Mouse (Mus musculus): ENCODE measurements around the gene Gpbar1. TPM values are rescaled to one million over a fixed set of nuclear protein-coding genes. Genes with fewer than 3 reads are reported as not detected.

Gpbar1 gene
- total RNA-seq, 1 experiment from 2014 or later: not detected

- DNase-seq: peak; percentile 94
Measured at GRCm38 (mm10) chr1:74295456-74296171, 17.3 kb downstream of the Gpbar1 start.

- no peak for DNase-seq
Measured at GRCm38 (mm10) chr1:74296477-74296876, 18.1 kb downstream of the Gpbar1 start.

- DNase-seq: peak; percentile 83
Measured at GRCm38 (mm10) chr1:74297269-74297668, 18.9 kb downstream of the Gpbar1 start.

GRCm38 (mm10) chr1:74298157-74298750 is 19.9 kb downstream of the Gpbar1 start:
- no peak for DNase-seq

DNA sequence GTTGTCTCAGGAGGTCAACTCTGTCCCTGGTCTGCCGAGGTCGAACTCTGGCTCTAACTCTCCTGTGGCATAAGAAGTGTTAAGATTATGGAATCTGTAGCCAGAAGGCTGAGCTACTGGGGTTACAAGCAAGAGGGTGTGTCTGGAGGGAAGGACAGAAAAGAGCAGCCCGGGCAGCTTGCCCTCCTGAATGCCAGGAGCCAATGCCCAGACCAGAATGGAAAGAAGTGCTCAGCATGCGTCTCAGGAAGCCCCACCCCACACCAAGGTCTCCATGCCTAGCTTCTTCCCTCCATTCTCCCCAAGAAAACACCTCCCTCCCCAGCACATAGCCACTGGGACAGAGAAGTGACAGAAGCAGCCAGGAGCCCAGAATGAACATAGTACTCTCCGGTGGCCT is 20.6 kb downstream of the Gpbar1 start:
- peak; percentile 53 for DNase-seq

DNA sequence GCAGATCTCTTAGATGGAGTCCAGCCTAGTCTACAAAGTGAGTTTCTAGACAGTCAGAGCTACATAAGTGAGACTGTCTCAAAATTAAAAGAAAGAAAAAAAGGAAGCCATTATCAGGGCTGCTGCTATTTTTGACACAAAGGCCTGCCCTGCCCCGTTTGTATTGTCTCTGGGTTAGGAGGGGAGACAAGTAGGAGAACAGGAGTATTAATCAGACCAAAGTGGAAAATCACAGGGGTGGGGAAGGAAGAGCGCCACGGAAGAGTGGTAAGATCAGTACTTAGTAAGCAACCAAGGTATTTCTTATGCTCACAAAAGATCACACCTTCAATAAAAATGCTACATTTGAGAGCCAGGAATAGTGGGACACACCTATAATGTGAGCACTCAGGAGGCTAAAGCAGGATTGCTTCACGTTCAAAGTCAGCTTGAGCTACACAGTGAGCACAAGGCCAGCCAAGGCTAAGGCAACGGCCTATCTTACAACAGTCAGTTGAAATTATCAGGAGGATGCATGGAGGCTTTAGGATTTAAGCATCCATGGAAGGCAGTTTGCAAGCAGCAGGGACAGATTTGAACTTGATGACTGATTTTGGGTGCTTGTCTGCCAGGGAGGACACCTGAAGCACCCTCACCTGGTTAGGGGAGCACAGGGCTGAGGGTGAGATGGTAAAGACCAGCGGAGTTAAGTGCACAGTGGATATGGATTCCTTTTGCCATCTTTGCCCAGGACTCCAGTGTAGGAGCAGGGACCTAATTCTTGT is 22.2 kb downstream of the Gpbar1 start:
- no peak for DNase-seq

DNA sequence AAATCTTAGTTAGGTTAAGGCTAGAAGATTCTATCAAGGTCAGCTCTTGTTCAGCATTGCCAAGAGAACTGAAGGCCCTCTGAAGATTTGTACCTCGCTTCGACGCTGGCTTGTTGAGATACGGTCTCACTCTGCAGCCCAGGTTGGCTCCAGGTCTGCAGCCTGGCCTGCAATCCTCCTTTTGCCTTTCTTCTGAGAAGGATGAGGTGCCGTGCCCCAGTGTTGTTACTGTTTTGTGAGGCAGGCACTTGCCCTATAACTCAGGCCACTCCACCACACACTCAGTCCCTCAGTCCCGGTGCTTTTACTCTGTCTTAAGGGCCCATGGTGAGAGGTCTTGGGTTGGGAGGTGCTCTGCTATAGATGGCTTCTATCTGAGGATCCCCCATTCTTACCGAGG is 23.9 kb downstream of the Gpbar1 start:
- no peak for DNase-seq

- no peak for DNase-seq
Measured at GRCm38 (mm10) chr1:74302835-74303234, 24.5 kb downstream of the Gpbar1 start.

DNA sequence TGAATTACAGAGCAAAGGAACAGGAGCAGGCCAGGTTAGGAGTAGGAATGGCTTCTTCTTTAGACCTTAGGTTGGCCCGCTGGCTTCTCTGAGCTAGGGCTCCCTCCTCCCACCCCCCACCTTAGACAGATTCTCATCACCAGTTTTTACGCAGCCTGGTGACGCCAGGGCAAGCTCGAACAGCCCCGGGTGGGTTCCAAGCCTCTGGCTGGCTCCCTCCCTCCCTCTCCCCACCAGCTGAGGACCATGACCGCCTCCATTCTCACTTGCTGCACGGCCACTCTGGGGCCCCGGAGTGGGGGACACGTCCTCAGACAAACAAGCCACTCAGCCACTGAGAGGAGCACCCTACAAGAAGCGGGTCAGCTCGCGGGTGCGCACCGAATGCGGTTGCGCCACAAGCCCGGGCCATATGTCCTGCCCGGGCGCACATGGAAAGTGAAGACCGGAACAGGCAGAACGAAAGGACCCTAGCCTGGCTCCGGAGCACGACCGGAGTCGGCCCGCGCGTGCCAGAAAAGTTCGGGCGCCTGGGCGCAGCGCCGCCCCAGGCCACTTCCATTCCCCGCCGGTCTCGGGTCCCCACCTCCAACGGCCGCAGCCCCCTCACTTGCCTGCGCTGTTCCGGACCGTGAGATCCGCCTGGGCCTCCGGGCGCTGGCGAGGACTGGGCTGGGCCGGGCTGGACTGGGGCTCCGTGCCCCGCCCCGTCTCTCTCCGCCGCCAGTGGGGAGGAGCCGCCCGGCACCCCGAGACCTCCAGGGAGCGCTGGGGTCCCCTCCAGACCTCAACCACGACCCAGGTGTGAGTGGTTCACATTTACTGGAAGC is 25.4 kb downstream of the Gpbar1 start:
- peak; percentile 89 for DNase-seq

GRCm38 (mm10) chr1:74304339-74304790 is 26.0 kb downstream of the Gpbar1 start:
- DNase-seq: peak; percentile 59

DNA sequence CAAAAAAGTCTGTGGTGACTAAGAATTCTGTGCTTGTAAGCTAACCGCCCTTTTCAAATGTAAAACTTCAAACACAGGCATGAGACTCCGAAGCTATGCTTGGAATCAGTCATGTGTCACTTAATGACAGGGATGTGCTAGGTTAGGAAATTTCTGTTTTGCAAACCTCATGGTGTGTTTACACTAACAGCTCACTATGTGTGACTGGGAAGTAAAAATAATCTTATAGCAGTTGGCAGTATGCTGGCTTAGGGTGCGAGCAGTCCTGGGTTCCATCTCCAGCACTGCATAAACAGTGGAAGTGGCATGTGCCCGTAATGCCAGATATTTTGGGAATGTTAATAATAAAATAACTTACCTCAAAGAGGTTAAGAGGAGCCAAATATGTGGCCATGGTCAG is 26.6 kb downstream of the Gpbar1 start:
- DNase-seq: no peak

- DNase-seq: no peak
Measured at GRCm38 (mm10) chr1:74305522-74305921, 27.2 kb downstream of the Gpbar1 start, which contains the start of gene Tmbim1. Gene Tmbim1 (minus strand): TSS chr1:74305622.

- DNase-seq: no peak
Measured at GRCm38 (mm10) chr1:74307146-74307545, 28.8 kb downstream of the Gpbar1 start.

DNA sequence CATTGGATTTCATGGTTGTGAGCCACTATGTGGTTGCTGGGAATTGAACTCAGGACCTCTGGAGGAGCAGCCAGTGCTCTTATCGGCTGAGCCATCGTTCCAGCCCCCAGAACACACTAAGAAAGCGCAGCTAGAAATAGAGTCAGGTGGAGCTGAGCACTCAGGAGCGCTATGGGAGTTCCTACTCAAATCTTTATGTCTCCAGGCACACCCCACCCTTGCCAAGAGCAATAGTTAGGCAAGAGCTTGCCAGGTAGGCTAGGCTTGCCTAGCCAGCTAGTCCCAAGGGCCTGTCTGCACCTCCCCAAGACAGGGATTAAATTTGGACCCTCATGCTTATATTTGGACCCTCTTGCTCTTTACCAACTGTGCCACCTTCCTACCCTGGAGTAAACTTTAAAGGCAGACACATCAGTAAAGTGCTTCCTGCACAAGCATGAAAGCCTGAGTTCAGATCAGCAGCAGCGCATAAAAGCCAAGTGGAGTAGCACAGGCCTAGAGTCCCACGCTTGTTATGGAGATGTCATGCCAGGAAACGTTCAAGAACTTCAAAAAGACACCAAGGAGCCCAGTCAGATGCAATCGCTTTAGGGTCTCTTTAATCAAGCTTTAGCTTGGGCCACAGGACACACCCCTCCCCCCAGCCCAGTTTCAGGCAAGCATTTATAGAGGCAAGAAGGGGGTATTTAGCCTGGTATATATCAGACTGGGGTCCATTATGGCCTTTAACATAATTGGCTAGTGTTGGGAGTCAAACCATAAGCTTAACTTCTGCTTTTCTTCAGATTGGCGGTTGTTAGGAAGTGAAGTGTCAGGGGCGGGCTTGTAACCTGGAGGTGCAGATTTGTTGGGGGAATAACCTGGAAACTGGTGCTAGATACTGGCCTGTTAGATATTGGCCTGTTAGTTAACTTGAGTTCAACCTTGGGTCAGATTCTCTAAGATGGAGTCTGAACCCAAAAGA is 29.9 kb downstream of the Gpbar1 start:
- no peak for DNase-seq

DNA sequence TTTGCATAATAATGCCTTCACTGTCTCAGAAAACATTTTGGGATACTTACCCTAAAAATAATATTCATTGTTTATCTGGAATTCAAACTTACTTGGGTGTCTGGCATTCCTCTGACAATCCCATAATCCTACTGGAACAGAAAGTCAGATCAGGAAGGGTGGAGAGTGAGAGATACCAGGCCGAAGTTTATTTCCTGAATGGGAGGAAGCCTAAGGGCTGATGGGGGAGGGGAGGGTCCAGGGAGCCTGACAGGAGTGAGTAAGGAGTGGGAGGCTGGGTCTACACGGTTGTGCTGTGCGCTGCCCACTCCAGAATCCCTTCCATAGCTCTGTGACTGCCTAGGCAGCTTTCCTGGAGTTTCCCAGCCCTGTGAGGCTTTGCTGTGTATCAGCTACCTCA is 31.4 kb downstream of the Gpbar1 start:
- DNase-seq: no peak

- peak; percentile 79 for DNase-seq
Measured at GRCm38 (mm10) chr1:74313049-74313692, 34.8 kb downstream of the Gpbar1 start.

- DNase-seq: no peak
Measured at GRCm38 (mm10) chr1:74314796-74315195, 36.4 kb downstream of the Gpbar1 start.

GRCm38 (mm10) chr1:74316114-74316827 is 37.9 kb downstream of the Gpbar1 start:
- no peak for DNase-seq

DNA sequence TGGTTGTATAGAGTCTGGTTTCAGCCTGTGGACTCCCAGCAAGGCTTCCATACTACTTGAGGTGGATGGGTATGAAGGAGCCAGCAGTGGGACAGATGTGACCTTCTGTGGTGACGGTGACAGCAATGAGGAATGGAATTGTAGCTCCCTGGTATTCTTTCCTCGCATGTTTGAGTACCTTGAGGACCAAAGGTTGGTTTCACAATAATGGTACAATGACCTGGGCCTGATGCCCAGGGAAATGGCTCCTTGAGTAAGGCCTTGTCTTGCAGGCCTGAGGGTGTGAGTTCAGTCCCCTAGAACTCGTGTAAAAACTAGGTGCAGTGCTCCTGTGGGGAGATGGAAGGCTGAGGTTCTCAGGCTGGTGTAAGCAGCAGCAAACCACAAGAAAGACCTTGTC is 40.4 kb downstream of the Gpbar1 start:
- peak; percentile 22 for DNase-seq

GRCm38 (mm10) chr1:74321396-74321795 is 43.0 kb downstream of the Gpbar1 start:
- no peak for DNase-seq

Measured in adrenal gland, postnatal 14 days (tissue).